Mouse (Mus musculus) CH12.LX (cell line): ENCODE measurements at regions not wholly inside any gene's neighbourhood (a gene's known extent, or its start where the extent isn't known, plus 50 kb on each side); places are given as distances from the start of the nearest gene placed in this dataset.
A peak's percentile ranks its signal among the peaks of the same experiment; 100 is the strongest.

Experiments
- DNase-seq: peaks from one replicate; pipeline ENCODE4 v3.0.0-alpha.2; 2013; ENCODE audit errors: extremely low read depth
- H3K27ac ChIP-seq: 2 replicates; pipeline ENCODE4 v1.5.1; 2012; ENCODE audit warnings: low read depth, mild to moderate bottlenecking, control low read depth, moderate library complexity; ENCODE audit not compliant: insufficient read depth
- H3K27me3 ChIP-seq: replicated peaks from 2 replicates; pipeline ENCODE3; 2012; ENCODE audit warnings: inconsistent platforms
- H3K36me3 ChIP-seq, 2 experiments: replicated peaks in 1 of 2; 2 replicates each; pipeline versions ENCODE3 to v1.6.1; 2012; ENCODE audit warnings: inconsistent platforms in 1 of 2, low read length in 1 of 2, mild to moderate bottlenecking in 1 of 2, mixed read lengths in 1 of 2, moderate library complexity in 1 of 2; ENCODE audit not compliant: control insufficient read depth in 1 of 2, insufficient read depth in 1 of 2
- H3K4me1 ChIP-seq, 2 experiments: 2 replicates each; pipeline ENCODE4 v1.6.1; 2012; ENCODE audit warnings: inconsistent platforms in 1 of 2, moderate library complexity in 1 of 2; ENCODE audit not compliant: insufficient read depth in 2 of 2, control insufficient read depth in 1 of 2
- H3K4me2 ChIP-seq: 2 replicates; pipeline ENCODE4 v1.6.1; 2012; ENCODE audit warnings: low read depth, mild to moderate bottlenecking, control low read depth; ENCODE audit not compliant: poor library complexity, insufficient read depth, severe bottlenecking
- H3K4me3 ChIP-seq, 3 experiments: fragments of 150-350 bp in 1 of 3; sonication (generic) in 1 of 3; replicated peaks in 1 of 3; 2 replicates each; pipeline versions ENCODE3 to v1.5.1; 2011 to 2012; ENCODE audit warnings: low read depth in 2 of 3, low read length in 2 of 3, mild to moderate bottlenecking in 2 of 3, moderate library complexity in 2 of 3, control low read depth in 1 of 3, improper control_type of control experiment in 1 of 3, inconsistent platforms in 1 of 3, mixed read lengths in 1 of 3; ENCODE audit not compliant: poor library complexity in 1 of 3
- H3K79me2 ChIP-seq: replicated peaks from 2 replicates; pipeline ENCODE4 v1.6.1; 2012; ENCODE audit warnings: mild to moderate bottlenecking, moderate library complexity; ENCODE audit not compliant: control insufficient read depth, poor library complexity, insufficient read depth, severe bottlenecking; ENCODE audit errors: extremely low read depth
- H3K9ac ChIP-seq: 2 replicates; pipeline ENCODE4 v1.6.1; 2012; ENCODE audit warnings: low read depth, mild to moderate bottlenecking, control low read depth, moderate library complexity; ENCODE audit not compliant: insufficient read depth
- H3K9me3 ChIP-seq: replicated peaks from 2 replicates; pipeline ENCODE3; 2012; ENCODE audit warnings: low read length, inconsistent platforms, mixed read lengths
- BHLHE40 ChIP-seq: IDR thresholded peaks from 2 replicates; pipeline ENCODE4 v1.6.1; 2011; ENCODE audit warnings: mild to moderate bottlenecking, low read depth, low read length, improper control_type of control experiment
- CTCF ChIP-seq, 2 experiments: IDR thresholded peaks in 1 of 2; conservative IDR thresholded peaks in 1 of 2; 2 replicates each; pipeline ENCODE4 v1.5.1; 2011 to 2012; ENCODE audit warnings: low read depth in 2 of 2, low read length in 2 of 2, improper control_type of control experiment in 1 of 2, inconsistent platforms in 1 of 2, mild to moderate bottlenecking in 1 of 2, moderate library complexity in 1 of 2
- ELF1 ChIP-seq: IDR thresholded peaks from 2 replicates; pipeline ENCODE4 v1.6.1; 2014; ENCODE audit warnings: low read depth, mild to moderate bottlenecking, inconsistent platforms, low read length, improper control_type of control experiment
- EP300 ChIP-seq: IDR thresholded peaks from 2 replicates; pipeline ENCODE4 v1.6.1; 2011; ENCODE audit warnings: low read length, improper control_type of control experiment
- ETS1 ChIP-seq: conservative IDR thresholded peaks from 2 replicates; pipeline ENCODE4 v1.6.1; 2012; ENCODE audit warnings: low read depth, mild to moderate bottlenecking, inconsistent platforms, low read length, improper control_type of control experiment, moderate library complexity
- IRF4 ChIP-seq: IDR thresholded peaks from 2 replicates; pipeline ENCODE4 v1.6.1; 2014; ENCODE audit warnings: low read depth, mild to moderate bottlenecking, inconsistent platforms, low read length, improper control_type of control experiment
- KAT2A ChIP-seq: IDR thresholded peaks from 2 replicates; pipeline ENCODE4 v1.6.1; 2012; ENCODE audit warnings: low read length, improper control_type of control experiment, inconsistent platforms; ENCODE audit not compliant: insufficient replicate concordance
- MAFK ChIP-seq: IDR thresholded peaks from 2 replicates; pipeline ENCODE4 v1.6.1; 2011; ENCODE audit warnings: low read length, improper control_type of control experiment; ENCODE audit not compliant: insufficient replicate concordance
- MAX ChIP-seq: IDR thresholded peaks from 2 replicates; pipeline ENCODE4 v1.6.1; 2011; ENCODE audit warnings: low read length, improper control_type of control experiment
- MAZ ChIP-seq: IDR thresholded peaks from 2 replicates; pipeline ENCODE4 v1.6.1; 2012; ENCODE audit warnings: low read depth, mild to moderate bottlenecking, inconsistent platforms, low read length, improper control_type of control experiment, moderate library complexity
- MEF2A ChIP-seq: IDR thresholded peaks from 2 replicates; pipeline ENCODE4 v1.6.1; 2014; ENCODE audit warnings: low read depth, mild to moderate bottlenecking, inconsistent platforms, low read length, improper control_type of control experiment, borderline replicate concordance
- MXI1 ChIP-seq: IDR thresholded peaks from 2 replicates; pipeline ENCODE4 v1.6.1; 2011; ENCODE audit warnings: mild to moderate bottlenecking, low read depth, low read length, improper control_type of control experiment
- MYC ChIP-seq: IDR thresholded peaks from 2 replicates; pipeline ENCODE4 v1.6.1; 2011; ENCODE audit warnings: low read depth, mild to moderate bottlenecking, improper control_type of control experiment, low read length
- NRF1 ChIP-seq: IDR thresholded peaks from 2 replicates; pipeline ENCODE4 v1.6.1; 2014; ENCODE audit warnings: low read depth, mild to moderate bottlenecking, inconsistent platforms, low read length, improper control_type of control experiment, moderate library complexity
- PAX5 ChIP-seq: IDR thresholded peaks from 2 replicates; pipeline ENCODE4 v1.6.1; 2012; ENCODE audit warnings: low read length, inconsistent platforms, mixed read lengths
- POLR2AphosphoS2 ChIP-seq: IDR thresholded peaks from 2 replicates; pipeline ENCODE4 v1.6.1; 2011; ENCODE audit warnings: low read depth, low read length, improper control_type of control experiment
- RAD21 ChIP-seq: IDR thresholded peaks from 2 replicates; pipeline ENCODE4 v1.6.1; 2011; ENCODE audit warnings: low read depth, mild to moderate bottlenecking, low read length, improper control_type of control experiment, moderate library complexity
- RCOR1 ChIP-seq: conservative IDR thresholded peaks from 2 replicates; pipeline ENCODE4 v1.6.1; 2012; ENCODE audit warnings: low read depth, mild to moderate bottlenecking, inconsistent platforms, low read length, improper control_type of control experiment
- SMC3 ChIP-seq: IDR thresholded peaks from 2 replicates; pipeline ENCODE4 v1.6.1; 2011; ENCODE audit warnings: low read depth, low read length, improper control_type of control experiment
- TBP ChIP-seq: conservative IDR thresholded peaks from 2 replicates; pipeline ENCODE4 v1.6.1; 2011; ENCODE audit warnings: low read depth, low read length, improper control_type of control experiment
- UBTF ChIP-seq: IDR thresholded peaks from 2 replicates; pipeline ENCODE4 v1.6.1; 2012; ENCODE audit warnings: low read depth, mild to moderate bottlenecking, inconsistent platforms, low read length, improper control_type of control experiment, moderate library complexity
- USF1 ChIP-seq: IDR thresholded peaks from 2 replicates; pipeline ENCODE4 v1.6.1; 2014; ENCODE audit warnings: low read depth, mild to moderate bottlenecking, inconsistent platforms, low read length, improper control_type of control experiment
- USF2 ChIP-seq: conservative IDR thresholded peaks from 2 replicates; pipeline ENCODE4 v1.6.1; 2011; ENCODE audit warnings: low read depth, low read length, improper control_type of control experiment
- ZKSCAN1 ChIP-seq: IDR thresholded peaks from 2 replicates; pipeline ENCODE4 v1.6.1; 2012; ENCODE audit warnings: low read depth, inconsistent platforms, low read length, improper control_type of control experiment, borderline replicate concordance
- dilution Hi-C: fragments of 300-500 bp; cut with MboI; formaldehyde crosslinking; loops from 2 replicates; pipeline ENCODE4 v1.14.3; 2020; ENCODE audit warnings: low sequenced_read_pairs; ENCODE audit not compliant: extremely low pct_unique_long_range_greater_than_20kb, extremely low pct_ligation_motif_present
- in situ Hi-C: fragments of 300-500 bp; cut with MboI; formaldehyde crosslinking; loops from 3 replicates; pipeline ENCODE4 v1.14.3; 2019; ENCODE audit warnings: low sequenced_read_pairs, low pct_ligation_motif_present, low pct_unique_long_range_greater_than_20kb, mixed read lengths

- Histone ChIP-seq H3K4me3 (no peak overlapping the region), H3K9ac (no peak overlapping the region), H3K36me3 (no peaks in the 10 kb centered on the region), H3K4me2 (no peak overlapping the region), H3K79me2 (no peaks in the 10 kb centered on the region), H3K9me3 (no peaks in the 10 kb centered on the region), H3K27me3 (no peaks in the 10 kb centered on the region)
- dilution Hi-C loops (no loop called here), in situ Hi-C loops (no loop called here)
- DNase-seq: no peak
- TF ChIP-seq MAZ: no peak
- no peak for TF ChIP-seq MAFK
- TF ChIP-seq ETS1: no peak
- TF ChIP-seq, all 38 proteins: peak for 0
- Histone ChIP-seq H3K4me1 (peaks cover 0 to 4% of the 10 kb centered on the region in 2 experiments; a peak in 1 of 4 replicates), H3K27ac (no peak overlapping the region)
These were observed 351.3 kb upstream of the Ccdc54 start for GRCm38 (mm10) chr16:50942291-50942690.

GRCm38 (mm10) chr16:50939316-50939715 is 348.4 kb upstream of the Ccdc54 start:
- Histone ChIP-seq H3K4me3 (no peak overlapping the region), H3K27ac (no peak overlapping the region), H3K79me2 (no peaks in the 10 kb centered on the region), H3K4me2 (no peak overlapping the region), H3K36me3 (no peaks in the 10 kb centered on the region), H3K9me3 (no peaks in the 10 kb centered on the region), H3K9ac (no peak overlapping the region), H3K27me3 (no peaks in the 10 kb centered on the region), H3K4me1 (no peaks in the 10 kb centered on the region)
- DNase-seq: peak; percentile 48
- in situ Hi-C loops (no loop called here), dilution Hi-C loops (no loop called here)
- no peak for TF ChIP-seq ELF1
- TF ChIP-seq POLR2AphosphoS2: no peak
- TF ChIP-seq UBTF: no peak
- TF ChIP-seq TBP: 0 out of 2 replicates have a peak, but pooled peaks have one; percentile 27
- no peak for TF ChIP-seq USF2
- TF ChIP-seq KAT2A: no peak
- TF ChIP-seq MAX: no peak
- no peak for TF ChIP-seq PAX5
- no peak for TF ChIP-seq ZKSCAN1
- TF ChIP-seq RAD21: peak; percentile 56
- TF ChIP-seq CTCF (conservative IDR thresholded peaks at IDR 0.05 in 1 of 2, IDR thresholded peaks at IDR 0.05 in 1 of 2; ENCODE audit: low read depth in 2 of 2, low read length in 2 of 2): peak; percentile 77 to 82
- peak; percentile 70 for TF ChIP-seq SMC3

- no peak overlapping the region for H3K27ac ChIP-seq
- peak overlapping the region; percentile 55; the same call in 1 of the 2 replicates for H3K4me2 ChIP-seq
- DNase-seq: peak; percentile 54
- no peak overlapping the region for H3K4me3 ChIP-seq
- H3K9me3 ChIP-seq: no peaks in the 10 kb centered on the region
- in situ Hi-C loops: no loop called here
- no peaks in the 10 kb centered on the region for H3K79me2 ChIP-seq
- no peaks in the 10 kb centered on the region for H3K36me3 ChIP-seq
- H3K27me3 ChIP-seq: no peaks in the 10 kb centered on the region
- H3K4me1 ChIP-seq: peaks cover 0 to 24% of the 10 kb centered on the region in 2 experiments; a peak in 3 of 4 replicates
- no peak overlapping the region for H3K9ac ChIP-seq
- dilution Hi-C loops: no loop called here
- peak; percentile 49; the same call in 1 of the 2 replicates for TF ChIP-seq BHLHE40
- peak; percentile 71 for TF ChIP-seq EP300
- 0 out of 2 replicates have a peak, but pooled peaks have one; percentile 12 for TF ChIP-seq MAX
- no peak for TF ChIP-seq TBP
- TF ChIP-seq USF1: no peak
- 0 out of 2 replicates have a peak, but pooled peaks have one; percentile 43 for TF ChIP-seq RCOR1
- no peak for TF ChIP-seq MEF2A
- 0 out of 2 replicates have a peak, but pooled peaks have one; percentile 33 for TF ChIP-seq IRF4
- no peak for TF ChIP-seq NRF1
- peak; percentile 62; the same call in 1 of the 2 replicates for TF ChIP-seq MYC
- peak; percentile 51; the same call in 1 of the 2 replicates for TF ChIP-seq MAFK
- TF ChIP-seq ELF1: no peak
- TF ChIP-seq MXI1: no peak
- TF ChIP-seq, all 38 proteins: peak for 7
These were observed 316.8 kb upstream of the Ccdc54 start for GRCm38 (mm10) chr16:50907732-50908131.
